Mouse (Mus musculus): ENCODE measurements around the gene Gdf3. TPM values are rescaled to one million over a fixed set of nuclear protein-coding genes. Genes with fewer than 3 reads are reported as not detected.

The Gdf3 gene
- polyA plus RNA-seq, 1 experiment from 2014 or later: not detected

GRCm38 (mm10) chr6:122565070-122565784, 44.7 kb downstream of the Gdf3 start:
- WGBS: 91% methylated on average over 9 of the region's 9 CpGs
- no peak for ATAC-seq (ENCODE audit: insufficient number of reproducible peaks, insufficient read depth, low FRiP score, low TSS enrichment, low read depth)

DNA sequence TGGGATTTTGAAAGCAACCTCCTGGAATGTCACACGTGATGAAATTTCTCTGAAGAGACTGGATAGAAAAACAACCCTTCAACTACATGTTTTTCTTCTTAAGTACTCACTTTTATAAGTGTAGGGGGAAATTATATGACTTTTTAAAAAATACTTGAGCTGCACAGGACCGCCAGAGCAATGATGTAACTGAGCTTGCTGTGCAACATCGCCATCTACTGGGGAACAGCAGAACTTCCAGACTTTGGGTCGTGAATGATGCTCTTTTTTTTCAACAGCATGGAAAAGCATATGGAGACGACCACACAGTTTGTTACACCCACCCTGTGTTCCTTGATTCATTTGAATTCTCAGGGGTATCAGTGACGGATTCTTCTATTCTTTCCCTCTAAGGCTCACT, 47.4 kb downstream of the Gdf3 start:
- no peak overlapping the region for H3K9ac ChIP-seq (replicated peaks)
- H3K4me1 ChIP-seq (replicated peaks): 0 out of 2 replicates have a peak, but pooled peaks cover 4% of the 10 kb centered on the region
- H3K4me2 ChIP-seq: no peak overlapping the region
- no peak overlapping the region for H3K4me3 ChIP-seq (replicated peaks)
- no peak for ATAC-seq (ENCODE audit: insufficient number of reproducible peaks, insufficient read depth, low FRiP score, low TSS enrichment, low read depth)
- 1% methylated on average over 6 of the region's 6 CpGs for WGBS
- H3K27me3 ChIP-seq: peaks cover 12% of the 10 kb centered on the region
- H3K36me3 ChIP-seq: no peaks in the 10 kb centered on the region
- no peaks in the 10 kb centered on the region for H3K9me3 ChIP-seq
- no peak overlapping the region for H3K27ac ChIP-seq

More at GRCm38 (mm10) chr6:122565070-122565784, 44.7 kb downstream of the Gdf3 start:
- Histone ChIP-seq H3K27me3 (peaks cover 12% of the 10 kb centered on the region), H3K4me2 (no peak overlapping the region), H3K27ac (no peak overlapping the region), H3K9ac (replicated peaks) (no peak overlapping the region), H3K36me3 (no peaks in the 10 kb centered on the region), H3K4me3 (replicated peaks) (no peak overlapping the region), H3K4me1 (replicated peaks) (0 out of 2 replicates have a peak, but pooled peaks cover 2% of the 10 kb centered on the region), H3K9me3 (no peaks in the 10 kb centered on the region)

DNA sequence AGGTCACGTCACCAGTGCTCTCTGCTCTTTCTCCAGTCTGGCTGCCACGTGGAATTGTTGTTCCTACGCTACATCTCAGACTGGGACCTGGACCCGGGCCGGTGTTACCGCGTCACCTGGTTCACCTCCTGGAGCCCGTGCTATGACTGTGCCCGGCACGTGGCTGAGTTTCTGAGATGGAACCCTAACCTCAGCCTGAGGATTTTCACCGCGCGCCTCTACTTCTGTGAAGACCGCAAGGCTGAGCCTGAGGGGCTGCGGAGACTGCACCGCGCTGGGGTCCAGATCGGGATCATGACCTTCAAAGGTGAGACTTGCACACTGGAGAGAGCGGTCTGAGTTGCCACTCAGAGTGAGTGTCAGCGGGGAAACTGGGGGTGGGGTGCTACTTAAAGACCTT, 48.9 kb downstream of the Gdf3 start:
- ATAC-seq (ENCODE audit: insufficient number of reproducible peaks, insufficient read depth, low FRiP score, low TSS enrichment, low read depth): no peak
- H3K9me3 ChIP-seq: no peaks in the 10 kb centered on the region
- no peaks in the 10 kb centered on the region for H3K36me3 ChIP-seq
- no peak overlapping the region for H3K4me3 ChIP-seq (replicated peaks)
- WGBS: 82% methylated on average over 20 of the region's 20 CpGs
- peaks cover 12% of the 10 kb centered on the region; the same call in 1 of the 2 replicates for H3K27me3 ChIP-seq
- H3K9ac ChIP-seq (replicated peaks): no peak overlapping the region
- H3K4me2 ChIP-seq: no peak overlapping the region
- no peak overlapping the region for H3K27ac ChIP-seq
- 0 out of 2 replicates have a peak, but pooled peaks cover 4% of the 10 kb centered on the region for H3K4me1 ChIP-seq (replicated peaks)

GRCm38 (mm10) chr6:122560427-122560826, 49.5 kb downstream of the Gdf3 start:
- no peak overlapping the region for H3K27ac ChIP-seq
- WGBS: 11% methylated on average over 17 of the region's 17 CpGs
- no peak for ATAC-seq (ENCODE audit: insufficient number of reproducible peaks, insufficient read depth, low FRiP score, low TSS enrichment, low read depth)
- 0 out of 2 replicates have a peak overlapping the region, but pooled peaks have one; percentile 37 for H3K9ac ChIP-seq (replicated peaks)
- no peaks in the 10 kb centered on the region for H3K9me3 ChIP-seq
- no peaks in the 10 kb centered on the region for H3K36me3 ChIP-seq
- peaks cover 13% of the 10 kb centered on the region; the same call in 1 of the 2 replicates for H3K27me3 ChIP-seq
- H3K4me3 ChIP-seq (replicated peaks): peak overlapping the region; percentile 15; the same call in 1 of the 2 replicates
- H3K4me1 ChIP-seq (replicated peaks): 0 out of 2 replicates have a peak, but pooled peaks cover 4% of the 10 kb centered on the region
- peak overlapping the region; percentile 50 for H3K4me2 ChIP-seq

DNA sequence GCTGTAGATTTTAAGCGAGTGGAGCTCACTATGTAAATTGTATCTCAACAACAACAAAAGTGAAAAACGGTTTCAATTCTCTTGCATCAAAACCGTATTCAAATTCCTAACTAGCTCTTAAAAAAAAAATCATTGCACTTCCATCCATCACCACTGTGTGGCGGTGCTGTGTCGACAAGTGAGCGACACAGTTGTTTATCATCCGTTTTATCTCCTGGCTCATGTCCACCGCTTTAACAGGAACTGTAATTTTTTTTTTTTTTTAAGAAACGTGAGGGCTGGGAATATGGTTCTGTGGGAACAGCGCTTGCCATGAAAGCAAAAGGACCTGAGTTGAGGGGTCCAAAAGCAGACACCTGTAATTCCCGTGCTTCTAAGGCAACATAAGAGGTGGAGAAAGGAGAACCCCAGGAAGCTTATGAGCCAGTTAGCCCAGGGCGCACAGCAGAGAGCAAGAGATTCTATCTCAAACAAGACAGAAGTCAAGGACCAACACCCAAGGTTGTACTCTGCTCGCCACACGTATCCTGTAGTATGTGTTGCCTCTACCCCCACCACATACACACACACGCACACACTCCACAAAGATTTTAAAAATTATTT, 52.8 kb downstream of the Gdf3 start:
- Histone ChIP-seq H3K27me3 (peaks cover 16% of the 10 kb centered on the region; the same call in 1 of the 2 replicates), H3K9ac (replicated peaks) (no peak overlapping the region), H3K4me3 (replicated peaks) (no peak overlapping the region), H3K4me2 (peak overlapping the region; percentile 28; the same call in 1 of the 2 replicates), H3K4me1 (replicated peaks) (0 out of 2 replicates have a peak, but pooled peaks cover 2% of the 10 kb centered on the region), H3K27ac (no peak overlapping the region), H3K9me3 (no peaks in the 10 kb centered on the region), H3K36me3 (no peaks in the 10 kb centered on the region)
- ATAC-seq (ENCODE audit: insufficient number of reproducible peaks, insufficient read depth, low FRiP score, low TSS enrichment, low read depth): no peak
- 26% methylated on average over 15 of the region's 15 CpGs for WGBS

Other genes with a start within 250 kb of the Gdf3 start
- gene Rimklb, start 111.3 kb downstream of the Gdf3 start, polyA plus RNA-seq (2016; fragmentation: Nextera tagmentation; extraction: Ambion mirVana): 52.6 and 57.0 TPM in 2 replicates
- 1.2 and 2.1 TPM in 2 replicates for gene Mfap5, start 104.2 kb downstream of the Gdf3 start, polyA plus RNA-seq (2016; fragmentation: Nextera tagmentation; extraction: Ambion mirVana)
- 0.34 and 0.36 TPM in 2 replicates for gene Aicda, start 56.3 kb downstream of the Gdf3 start, polyA plus RNA-seq (2016; fragmentation: Nextera tagmentation; extraction: Ambion mirVana)
- 1.2 and 2.6 TPM in 2 replicates for gene Apobec1, start 7.6 kb downstream of the Gdf3 start, polyA plus RNA-seq (2016; fragmentation: Nextera tagmentation; extraction: Ambion mirVana)
- gene Dppa3, start 16.3 kb upstream of the Gdf3 start, polyA plus RNA-seq (2016; fragmentation: Nextera tagmentation; extraction: Ambion mirVana): not detected in 2 replicates
- gene Nanog, start 97.4 kb upstream of the Gdf3 start, polyA plus RNA-seq (2016; fragmentation: Nextera tagmentation; extraction: Ambion mirVana): 0.10 and 0.24 TPM in 2 replicates
- 89.5 and 93.5 TPM in 2 replicates for gene Slc2a3, start 191.6 kb upstream of the Gdf3 start, polyA plus RNA-seq (2016; fragmentation: Nextera tagmentation; extraction: Ambion mirVana)
- gene Foxj2, start 209.8 kb upstream of the Gdf3 start, polyA plus RNA-seq (2016; fragmentation: Nextera tagmentation; extraction: Ambion mirVana): 4.6 and 6.0 TPM in 2 replicates
- 1.6 and 2.3 TPM in 2 replicates for gene C3ar1, start 246.1 kb upstream of the Gdf3 start, polyA plus RNA-seq (2016; fragmentation: Nextera tagmentation; extraction: Ambion mirVana)

Measured in limb, embryonic 12.5 days (tissue).